Mouse (Mus musculus): Measurements from ENCODE around the gene Cacna1b. TPM values are rescaled to one million over a fixed set of nuclear protein-coding genes. Genes with fewer than 3 reads are reported as not detected.

Cacna1b gene
- polyA plus RNA-seq, 1 experiment from 2014 or later, result 0.34 TPM

- no peak overlapping the region for H3K4me3 ChIP-seq (ENCODE audit: low read depth, low read length)
- no peak for ATAC-seq
- H3K27ac ChIP-seq (ENCODE audit: low read depth), result no peak overlapping the region
- H3K27me3 ChIP-seq (ENCODE audit: insufficient read depth, low read length), result no peaks in the 10 kb centered on the region
- no peak overlapping the region for H3K9ac ChIP-seq (replicated peaks)
- TF ChIP-seq CTCF (IDR thresholded peaks at IDR 0.05; ENCODE audit: low read depth), result no peak
- no peak for TF ChIP-seq EP300 (IDR thresholded peaks at IDR 0.05; ENCODE audit: low read depth)
- no peaks in the 10 kb centered on the region for H3K9me3 ChIP-seq (ENCODE audit: low read length)
- WGBS (ENCODE audit: insufficient replicate concordance), result 58% methylated on average over 5 of the region's 5 CpGs
- no peak overlapping the region for H3K4me2 ChIP-seq (ENCODE audit: low read depth, low read length)
- peaks cover 60% of the 10 kb centered on the region for H3K36me3 ChIP-seq (replicated peaks; ENCODE audit: insufficient read depth, low read length)
- no peaks in the 10 kb centered on the region for H3K4me1 ChIP-seq (ENCODE audit: insufficient read depth)
- DNase-seq, result no peak
Observed at GRCm38 (mm10) chr2:24796833-24797457, 34.0 kb upstream of the Cacna1b start.

- no peaks in the 10 kb centered on the region for H3K27me3 ChIP-seq (ENCODE audit: insufficient read depth, low read length)
- H3K4me3 ChIP-seq (ENCODE audit: low read depth, low read length), result no peak overlapping the region
- no peak for ATAC-seq
- H3K4me2 ChIP-seq (ENCODE audit: low read depth, low read length), result no peak overlapping the region
- peaks cover 21% of the 10 kb centered on the region for H3K36me3 ChIP-seq (replicated peaks; ENCODE audit: insufficient read depth, low read length)
- no peaks in the 10 kb centered on the region for H3K4me1 ChIP-seq (ENCODE audit: insufficient read depth)
- no peak overlapping the region for H3K27ac ChIP-seq (ENCODE audit: low read depth)
- DNase-seq, result no peak
- 77% methylated on average over 4 of the region's 4 CpGs for WGBS (ENCODE audit: insufficient replicate concordance)
- H3K9ac ChIP-seq (replicated peaks), result no peak overlapping the region
- H3K9me3 ChIP-seq (ENCODE audit: low read length), result no peaks in the 10 kb centered on the region
- TF ChIP-seq EP300 (IDR thresholded peaks at IDR 0.05; ENCODE audit: low read depth) (no peak), CTCF (IDR thresholded peaks at IDR 0.05; ENCODE audit: low read depth) (no peak)
Observed at GRCm38 (mm10) chr2:24787250-24787649, 24.3 kb upstream of the Cacna1b start.

- ATAC-seq (no peak), DNase-seq (no peak)
- no peak overlapping the region for H3K4me2 ChIP-seq (ENCODE audit: low read depth, low read length)
- 49% methylated on average over 4 of the region's 4 CpGs for WGBS (ENCODE audit: insufficient replicate concordance)
- no peak overlapping the region for H3K4me3 ChIP-seq (ENCODE audit: low read depth, low read length)
- H3K36me3 ChIP-seq (replicated peaks; ENCODE audit: insufficient read depth, low read length), result no peaks in the 10 kb centered on the region
- H3K27ac ChIP-seq (ENCODE audit: low read depth), result no peak overlapping the region
- H3K27me3 ChIP-seq (ENCODE audit: insufficient read depth, low read length), result no peaks in the 10 kb centered on the region
- no peak for TF ChIP-seq EP300 (IDR thresholded peaks at IDR 0.05; ENCODE audit: low read depth)
- peak; percentile 34; the same call in 1 of the 2 replicates for TF ChIP-seq CTCF (IDR thresholded peaks at IDR 0.05; ENCODE audit: low read depth)
- H3K9ac ChIP-seq (replicated peaks), result no peak overlapping the region
- peaks cover 3% of the 10 kb centered on the region; the same call in 1 of the 2 replicates for H3K9me3 ChIP-seq (ENCODE audit: low read length)
- H3K4me1 ChIP-seq (ENCODE audit: insufficient read depth), result no peaks in the 10 kb centered on the region
Observed at GRCm38 (mm10) chr2:24781253-24781652, 18.3 kb upstream of the Cacna1b start.

- TF ChIP-seq EP300 (IDR thresholded peaks at IDR 0.05; ENCODE audit: low read depth) (no peak), CTCF (IDR thresholded peaks at IDR 0.05; ENCODE audit: low read depth) (no peak)
- no peaks in the 10 kb centered on the region for H3K36me3 ChIP-seq (replicated peaks; ENCODE audit: insufficient read depth, low read length)
- H3K27ac ChIP-seq (ENCODE audit: low read depth), result no peak overlapping the region
- no peak for DNase-seq
- no peak overlapping the region for H3K4me2 ChIP-seq (ENCODE audit: low read depth, low read length)
- 50% methylated on average over 2 of the region's 5 CpGs for WGBS (ENCODE audit: insufficient replicate concordance)
- H3K9ac ChIP-seq (replicated peaks), result no peak overlapping the region
- H3K4me1 ChIP-seq (ENCODE audit: insufficient read depth), result no peaks in the 10 kb centered on the region
- no peak overlapping the region for H3K4me3 ChIP-seq (ENCODE audit: low read depth, low read length)
- ATAC-seq, result no peak
- H3K27me3 ChIP-seq (ENCODE audit: insufficient read depth, low read length), result no peaks in the 10 kb centered on the region
- peaks cover 3% of the 10 kb centered on the region; the same call in 1 of the 2 replicates for H3K9me3 ChIP-seq (ENCODE audit: low read length)
Observed at GRCm38 (mm10) chr2:24776831-24777230, 13.9 kb upstream of the Cacna1b start.

GRCm38 (mm10) chr2:24775951-24776587 lies 13.1 kb upstream of the Cacna1b start:
- no peak for ATAC-seq
- WGBS (ENCODE audit: insufficient replicate concordance), result 60% methylated on average over 11 of the region's 11 CpGs

GRCm38 (mm10) chr2:24774832-24775231 lies 11.9 kb upstream of the Cacna1b start:
- Histone ChIP-seq H3K27me3 (ENCODE audit: insufficient read depth, low read length) (no peaks in the 10 kb centered on the region), H3K36me3 (replicated peaks; ENCODE audit: insufficient read depth, low read length) (no peaks in the 10 kb centered on the region), H3K9me3 (ENCODE audit: low read length) (no peaks in the 10 kb centered on the region), H3K4me1 (ENCODE audit: insufficient read depth) (no peaks in the 10 kb centered on the region), H3K4me2 (ENCODE audit: low read depth, low read length) (no peak overlapping the region), H3K4me3 (ENCODE audit: low read depth, low read length) (no peak overlapping the region), H3K9ac (replicated peaks) (no peak overlapping the region), H3K27ac (ENCODE audit: low read depth) (no peak overlapping the region)
- TF ChIP-seq CTCF (IDR thresholded peaks at IDR 0.05; ENCODE audit: low read depth) (peak; percentile 41), EP300 (IDR thresholded peaks at IDR 0.05; ENCODE audit: low read depth) (no peak)
- no peak for DNase-seq
- 67% methylated on average over 7 of the region's 7 CpGs for WGBS (ENCODE audit: insufficient replicate concordance)
- no peak for ATAC-seq

More at GRCm38 (mm10) chr2:24775951-24776587, 13.1 kb upstream of the Cacna1b start:
- no peak overlapping the region for H3K4me3 ChIP-seq (ENCODE audit: low read depth, low read length)
- no peak overlapping the region for H3K27ac ChIP-seq (ENCODE audit: low read depth)
- no peak overlapping the region for H3K9ac ChIP-seq (replicated peaks)
- H3K4me1 ChIP-seq (ENCODE audit: insufficient read depth), result no peaks in the 10 kb centered on the region
- H3K36me3 ChIP-seq (replicated peaks; ENCODE audit: insufficient read depth, low read length), result no peaks in the 10 kb centered on the region
- DNase-seq, result no peak
- no peak overlapping the region for H3K4me2 ChIP-seq (ENCODE audit: low read depth, low read length)
- H3K9me3 ChIP-seq (ENCODE audit: low read length), result peaks cover under 1% of the 10 kb centered on the region; the same call in 1 of the 2 replicates
- H3K27me3 ChIP-seq (ENCODE audit: insufficient read depth, low read length), result no peaks in the 10 kb centered on the region
- no peak for TF ChIP-seq EP300 (IDR thresholded peaks at IDR 0.05; ENCODE audit: low read depth)
- TF ChIP-seq CTCF (IDR thresholded peaks at IDR 0.05; ENCODE audit: low read depth), result no peak

Data from liver, postnatal 0 days (tissue).